Mouse (Mus musculus): ENCODE data around the gene Plin2.

Plin2 gene

GRCm38 (mm10) chr4:86669780-86670201 lies at the start of gene Plin2:
Plin2 (minus strand) TSS chr4:86670060.
- DNase-seq, result peak; percentile 39 to 57

GRCm38 (mm10) chr4:86718878-86719577 lies 49.2 kb upstream of the Plin2 start:
- no peak for DNase-seq

- DNase-seq, result no peak
These were observed 47.3 kb upstream of the Plin2 start for GRCm38 (mm10) chr4:86717176-86717575.

- DNase-seq, result no peak
These were observed 45.5 kb upstream of the Plin2 start for GRCm38 (mm10) chr4:86715341-86715740.

- DNase-seq, result no peak
These were observed 43.7 kb upstream of the Plin2 start for GRCm38 (mm10) chr4:86713518-86713917.

- no peak for DNase-seq
These were observed 42.9 kb upstream of the Plin2 start for GRCm38 (mm10) chr4:86712751-86713195.

GRCm38 (mm10) chr4:86710666-86711215 lies 40.9 kb upstream of the Plin2 start:
- no peak for DNase-seq

- DNase-seq, result no peak
These were observed 40.3 kb upstream of the Plin2 start for GRCm38 (mm10) chr4:86710034-86710650.

GRCm38 (mm10) chr4:86708801-86709200 lies 38.9 kb upstream of the Plin2 start:
- no peak for DNase-seq

- DNase-seq, result no peak
These were observed 29.5 kb upstream of the Plin2 start for GRCm38 (mm10) chr4:86699161-86699865.

GRCm38 (mm10) chr4:86696890-86697289 lies 27.0 kb upstream of the Plin2 start:
- no peak for DNase-seq

GRCm38 (mm10) chr4:86695081-86695480 lies 25.2 kb upstream of the Plin2 start:
- peak in 1 of 2 experiments; percentile 18 for DNase-seq

GRCm38 (mm10) chr4:86692931-86693330 lies 23.1 kb upstream of the Plin2 start:
- DNase-seq, result no peak

- no peak for DNase-seq
These were observed 21.4 kb upstream of the Plin2 start for GRCm38 (mm10) chr4:86691290-86691689.

GRCm38 (mm10) chr4:86690768-86691167 lies 20.9 kb upstream of the Plin2 start:
- no peak for DNase-seq

- no peak for DNase-seq
These were observed 20.3 kb upstream of the Plin2 start for GRCm38 (mm10) chr4:86690194-86690593.

- DNase-seq, result no peak
These were observed 19.3 kb upstream of the Plin2 start for GRCm38 (mm10) chr4:86689056-86689735.

- no peak for DNase-seq
These were observed 16.7 kb upstream of the Plin2 start for GRCm38 (mm10) chr4:86686564-86686963.

- no peak for DNase-seq
These were observed 16.1 kb upstream of the Plin2 start for GRCm38 (mm10) chr4:86686009-86686366.

- DNase-seq, result no peak
These were observed 15.6 kb upstream of the Plin2 start for GRCm38 (mm10) chr4:86685231-86686008.

GRCm38 (mm10) chr4:86684806-86685205 lies 14.9 kb upstream of the Plin2 start:
- no peak for DNase-seq

- no peak for DNase-seq
These were observed 13.9 kb upstream of the Plin2 start for GRCm38 (mm10) chr4:86683746-86684145.
